Mouse (Mus musculus): Measurements from ENCODE around the gene Nsdhl.

GRCm38 (mm10) chrX:72960431-72960830 is 42.1 kb downstream of the Nsdhl start:
- TF ChIP-seq MYC (IDR thresholded peaks at IDR 0.05; ENCODE audit: low read depth, low read length), result no peak
- no peak for TF ChIP-seq RCOR1 (IDR thresholded peaks at IDR 0.05; ENCODE audit: low read depth, low read length)
- TF ChIP-seq EP300 (IDR thresholded peaks at IDR 0.05; ENCODE audit: low read depth in 1 of 2, low read length in 2 of 2), result no peak
- TF ChIP-seq BHLHE40 (IDR thresholded peaks at IDR 0.05; ENCODE audit: borderline replicate concordance, low read depth, low read length), result no peak
- no peak for TF ChIP-seq ETS1 (IDR thresholded peaks at IDR 0.05; ENCODE audit: low read depth, low read length)
- TF ChIP-seq CTCF (IDR thresholded peaks at IDR 0.05 in 2 of 3, conservative IDR thresholded peaks at IDR 0.05 in 1 of 3; ENCODE audit: control insufficient read depth in 1 of 3, insufficient read depth in 1 of 3, low read depth in 2 of 3, low read length in 3 of 3, poor library complexity in 1 of 3, severe bottlenecking in 1 of 3), result peak in 2 of 3 experiments; percentile 36 to 37; a peak in 4 of 6 replicates
- no peak for TF ChIP-seq POLR2A (IDR thresholded peaks at IDR 0.05; ENCODE audit: control insufficient read depth in 1 of 2, insufficient read depth in 1 of 2, low read depth in 1 of 2, low read length in 2 of 2, poor library complexity in 1 of 2)
- no peak for TF ChIP-seq MAFK (IDR thresholded peaks at IDR 0.05; ENCODE audit: borderline replicate concordance, low read depth, low read length)
- TF ChIP-seq CHD2 (IDR thresholded peaks at IDR 0.05; ENCODE audit: low read length), result no peak

All from MEL (cell line).